Mouse (Mus musculus) liver, adult 2 months (tissue): ENCODE measurements around the gene 4930550C14Rik.

Experiments
- CTCF ChIP-seq: fragments of 200-500 bp; IDR thresholded peaks from 2 replicates; pipeline ENCODE4 v1.5.1; 2011; ENCODE audit warnings: low read depth, low read length, control low read depth
- POLR2A ChIP-seq: fragments of 200-500 bp; IDR thresholded peaks from 2 replicates; pipeline ENCODE4 v1.6.1; 2011; ENCODE audit warnings: low read length, control low read depth; ENCODE audit not compliant: insufficient read depth; ENCODE audit errors: extremely low read depth

- TF ChIP-seq POLR2A (no peak), CTCF (no peak)
Measured at GRCm38 (mm10) chr9:53422133-53422896, 20.2 kb downstream of the 4930550C14Rik start.
